Mouse (Mus musculus) G1E (cell line): ENCODE data around the gene St6galnac6. TPM values are rescaled to one million over a fixed set of nuclear protein-coding genes. Genes with fewer than 3 reads are reported as not detected.

Experiments
- ATAC-seq: 2 replicates; pipeline ENCODE4 v1.8.0; 2016; ENCODE audit warnings: mild to moderate bottlenecking; ENCODE audit not compliant: insufficient number of reproducible peaks, poor library complexity, low FRiP score, severe bottlenecking; ENCODE audit errors: extremely low read depth
- DNase-seq: peaks from one replicate; pipeline ENCODE4 v3.0.0; 2012; ENCODE audit warnings: low spot score
- H3K27me3 ChIP-seq: 2 replicates; pipeline ENCODE4 v1.6.1; 2012; ENCODE audit warnings: mild to moderate bottlenecking, low read length, inconsistent platforms; ENCODE audit not compliant: insufficient read depth
- H3K36me3 ChIP-seq: replicated peaks from 2 replicates; pipeline ENCODE3; 2012; ENCODE audit warnings: mild to moderate bottlenecking, inconsistent platforms
- H3K4me1 ChIP-seq: 2 replicates; pipeline ENCODE4 v1.6.1; 2012; ENCODE audit warnings: low read depth, low read length, inconsistent platforms, mixed read lengths; ENCODE audit not compliant: insufficient read depth
- H3K4me3 ChIP-seq: 2 replicates; pipeline ENCODE4 v1.5.1; 2012; ENCODE audit warnings: low read depth, mild to moderate bottlenecking, inconsistent platforms, low read length, moderate library complexity, mixed read lengths
- H3K9me3 ChIP-seq: replicated peaks from 2 replicates; pipeline ENCODE4 v1.6.1; 2012; ENCODE audit warnings: inconsistent platforms
- CTCF ChIP-seq: IDR thresholded peaks from 2 replicates; pipeline ENCODE4 v1.5.1; 2012; ENCODE audit warnings: low read depth, low read length, inconsistent platforms, mixed read lengths
- GATA1 ChIP-seq: IDR thresholded peaks from 2 replicates; pipeline ENCODE4 v1.6.1; 2012; ENCODE audit warnings: borderline replicate concordance, low read length, inconsistent platforms, mixed read lengths
- GATA2 ChIP-seq: IDR thresholded peaks from 2 replicates; pipeline ENCODE4 v1.6.1; 2012; ENCODE audit warnings: low read depth, low read length, inconsistent platforms, borderline replicate concordance
- POLR2AphosphoS5 ChIP-seq: IDR thresholded peaks from 2 replicates; pipeline ENCODE4 v1.6.1; 2012; ENCODE audit warnings: low read depth, low read length, inconsistent platforms; ENCODE audit not compliant: insufficient replicate concordance
- TAL1 ChIP-seq: conservative IDR thresholded peaks from 2 replicates; pipeline ENCODE4 v1.6.1; 2012; ENCODE audit warnings: low read depth, low read length, inconsistent platforms, mixed read lengths
- polyA plus RNA-seq: library from polyadenylated mRNA; stranded (reverse); fragments of >175 nt; gene quantifications from 2 replicates; pipeline ENCODE4 v1.2.3, GENCODE M21; 2012
- total RNA-seq, 2 experiments: library from RNA; stranded (forward) in 1 of 2; stranded (reverse) in 1 of 2; fragments of 200-1000 nt in 1 of 2; fragments of >200 nt in 1 of 2; fragmentation: Nextera tagmentation in 1 of 2; gene quantifications; 2 replicates each; pipeline ENCODE4 v1.2.3; 2014 to 2017

St6galnac6 gene
- total and polyA plus RNA-seq, 3 experiments = 19.8 to 39.2 (median 20.2) TPM

GRCm38 (mm10) chr2:32610610-32611229 lies 11.2 kb downstream of the St6galnac6 start:
- H3K36me3 ChIP-seq = peaks cover 57% of the 10 kb centered on the region
- H3K9me3 ChIP-seq = no peaks in the 10 kb centered on the region
- ATAC-seq = no peak
- no peak for TF ChIP-seq GATA1
- peaks cover 63% of the 10 kb centered on the region for H3K4me1 ChIP-seq
- no peaks in the 10 kb centered on the region for H3K27me3 ChIP-seq
- DNase-seq = peak; percentile 52
- peak overlapping the region; percentile 60; the same call in 1 of the 2 replicates for H3K4me3 ChIP-seq

- Histone ChIP-seq H3K27me3 (no peaks in the 10 kb centered on the region), H3K36me3 (peaks cover 72% of the 10 kb centered on the region), H3K9me3 (no peaks in the 10 kb centered on the region), H3K4me1 (peaks cover 53% of the 10 kb centered on the region), H3K4me3 (no peak overlapping the region)
- DNase-seq (no peak), ATAC-seq (no peak)
- TF ChIP-seq CTCF (no peak), TAL1 (no peak), GATA1 (no peak), GATA2 (no peak)
Observed at GRCm38 (mm10) chr2:32612274-32612673, 12.8 kb downstream of the St6galnac6 start.

DNA sequence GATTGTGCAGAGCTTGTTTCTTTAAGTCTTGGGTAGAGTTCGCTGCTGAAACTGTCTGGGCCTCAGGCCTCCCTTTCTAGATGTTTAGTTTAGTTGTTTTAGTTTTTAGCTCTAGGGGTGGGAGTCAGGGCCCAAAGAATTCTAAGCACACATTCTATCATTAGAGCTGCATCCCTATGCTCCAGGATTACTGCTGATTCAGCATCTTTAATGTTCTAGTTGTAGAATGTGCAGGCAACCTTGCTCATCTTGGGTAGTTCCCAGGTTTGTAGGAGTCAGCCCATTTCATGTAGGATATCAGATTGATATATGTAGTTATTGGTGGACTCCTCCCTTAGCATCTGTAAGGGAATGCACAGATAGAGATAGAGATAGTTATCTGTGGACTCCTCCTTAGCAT lies 17.6 kb downstream of the St6galnac6 start:
- TF ChIP-seq GATA2 (no peak), TAL1 (no peak), GATA1 (no peak), CTCF (no peak), POLR2AphosphoS5 (no peak)
- ATAC-seq (no peak), DNase-seq (no peak)
- Histone ChIP-seq H3K27me3 (no peaks in the 10 kb centered on the region), H3K9me3 (peaks cover 3% of the 10 kb centered on the region), H3K36me3 (peaks cover 96% of the 10 kb centered on the region), H3K4me3 (no peak overlapping the region), H3K4me1 (peaks cover 23% of the 10 kb centered on the region)

GRCm38 (mm10) chr2:32617601-32618000 lies 18.1 kb downstream of the St6galnac6 start:
- no peak for DNase-seq
- no peak for TF ChIP-seq TAL1
- peak; percentile 25; the same call in 1 of the 2 replicates for TF ChIP-seq CTCF
- Histone ChIP-seq H3K4me1 (peaks cover 21% of the 10 kb centered on the region), H3K4me3 (no peak overlapping the region), H3K27me3 (no peaks in the 10 kb centered on the region), H3K36me3 (peaks cover 96% of the 10 kb centered on the region), H3K9me3 (peaks cover 3% of the 10 kb centered on the region)
- ATAC-seq = no peak

GRCm38 (mm10) chr2:32618051-32618450 lies 18.5 kb downstream of the St6galnac6 start:
- ATAC-seq (no peak), DNase-seq (no peak)
- TF ChIP-seq TAL1 (no peak), GATA1 (no peak), CTCF (no peak), GATA2 (no peak), POLR2AphosphoS5 (no peak)
- Histone ChIP-seq H3K36me3 (peaks cover 93% of the 10 kb centered on the region), H3K4me3 (no peak overlapping the region), H3K4me1 (peaks cover 21% of the 10 kb centered on the region), H3K27me3 (no peaks in the 10 kb centered on the region), H3K9me3 (peaks cover 3% of the 10 kb centered on the region)

GRCm38 (mm10) chr2:32620682-32621516 lies 21.4 kb downstream of the St6galnac6 start:
- TF ChIP-seq TAL1 = no peak
- no peak for TF ChIP-seq POLR2AphosphoS5
- TF ChIP-seq GATA2 = no peak
- ATAC-seq (no peak), DNase-seq (peak; percentile 48)
- peaks cover 13% of the 10 kb centered on the region for H3K27me3 ChIP-seq
- no peak overlapping the region for H3K4me3 ChIP-seq
- peaks cover 69% of the 10 kb centered on the region for H3K36me3 ChIP-seq
- H3K9me3 ChIP-seq = peaks cover 3% of the 10 kb centered on the region
- peaks cover 26% of the 10 kb centered on the region for H3K4me1 ChIP-seq
